Mouse (Mus musculus) CH12.LX (cell line): ENCODE data around the gene Soat1.

Source experiments
- BHLHE40 ChIP-seq: IDR thresholded peaks from 2 replicates; pipeline ENCODE4 v1.6.1; 2011; ENCODE audit warnings: mild to moderate bottlenecking, low read depth, low read length, improper control_type of control experiment
- CTCF ChIP-seq, 2 experiments: IDR thresholded peaks in 1 of 2; conservative IDR thresholded peaks in 1 of 2; 2 replicates each; pipeline ENCODE4 v1.5.1; 2011 to 2012; ENCODE audit warnings: low read depth in 2 of 2, low read length in 2 of 2, improper control_type of control experiment in 1 of 2, inconsistent platforms in 1 of 2, mild to moderate bottlenecking in 1 of 2, moderate library complexity in 1 of 2
- ELF1 ChIP-seq: IDR thresholded peaks from 2 replicates; pipeline ENCODE4 v1.6.1; 2014; ENCODE audit warnings: low read depth, mild to moderate bottlenecking, inconsistent platforms, low read length, improper control_type of control experiment
- EP300 ChIP-seq: IDR thresholded peaks from 2 replicates; pipeline ENCODE4 v1.6.1; 2011; ENCODE audit warnings: low read length, improper control_type of control experiment
- JUN ChIP-seq: IDR thresholded peaks from 2 replicates; pipeline ENCODE4 v1.6.1; 2011; ENCODE audit warnings: low read depth, mild to moderate bottlenecking, low read length, improper control_type of control experiment, moderate library complexity; ENCODE audit not compliant: insufficient read depth
- JUND ChIP-seq: conservative IDR thresholded peaks from 2 replicates; pipeline ENCODE4 v1.6.1; 2011; ENCODE audit warnings: low read depth, low read length, improper control_type of control experiment
- KAT2A ChIP-seq: IDR thresholded peaks from 2 replicates; pipeline ENCODE4 v1.6.1; 2012; ENCODE audit warnings: low read length, improper control_type of control experiment, inconsistent platforms; ENCODE audit not compliant: insufficient replicate concordance
- POLR2A ChIP-seq: IDR thresholded peaks from 2 replicates; pipeline ENCODE4 v1.6.1; 2011; ENCODE audit warnings: low read depth, mild to moderate bottlenecking, improper control_type of control experiment, low read length
- RAD21 ChIP-seq: IDR thresholded peaks from 2 replicates; pipeline ENCODE4 v1.6.1; 2011; ENCODE audit warnings: low read depth, mild to moderate bottlenecking, low read length, improper control_type of control experiment, moderate library complexity
- ZC3H11A ChIP-seq: IDR thresholded peaks from 2 replicates; pipeline ENCODE4 v1.6.1; 2012; ENCODE audit warnings: low read depth, mild to moderate bottlenecking, inconsistent platforms, low read length, improper control_type of control experiment

DNA sequence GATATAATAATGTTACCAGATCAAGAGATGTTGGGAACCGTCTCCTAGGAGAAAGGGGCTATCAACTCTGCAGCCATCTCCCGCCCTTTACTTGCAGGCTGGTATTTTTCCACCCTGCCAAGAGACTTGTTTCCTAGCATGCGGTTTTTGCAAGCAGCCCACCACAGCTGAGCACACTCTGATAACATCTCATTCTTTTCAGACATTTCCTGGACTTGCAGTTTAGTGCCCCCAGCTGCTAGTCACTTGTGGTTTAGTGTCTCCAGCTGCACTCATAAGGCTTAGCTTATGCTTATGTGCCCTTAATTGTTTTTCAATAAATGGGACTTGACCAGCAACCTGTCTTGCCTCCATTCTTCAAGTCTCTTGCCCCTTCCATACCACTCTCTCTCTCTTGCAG lies 66.1 kb downstream of the Soat1 start:
- no peak for TF ChIP-seq CTCF (conservative IDR thresholded peaks at IDR 0.05 in 1 of 2, IDR thresholded peaks at IDR 0.05 in 1 of 2; ENCODE audit: low read depth in 2 of 2, low read length in 2 of 2)
- no peak for TF ChIP-seq POLR2A
- TF ChIP-seq KAT2A, result no peak
- no peak for TF ChIP-seq ELF1
- TF ChIP-seq EP300, result no peak
- TF ChIP-seq BHLHE40, result no peak
- no peak for TF ChIP-seq JUND
- no peak for TF ChIP-seq RAD21
- no peak for TF ChIP-seq JUN
- no peak for TF ChIP-seq ZC3H11A
